Mouse (Mus musculus) right cerebral cortex, adult 2 months (tissue): ENCODE data around the gene Sco2.

Experiments used
- DNase-seq, 2 experiments: peaks; one replicate each; pipeline ENCODE4 v3.0.0; 2021 to 2022; ENCODE audit warnings: low spot score in 2 of 2

The Sco2 gene

GRCm38 (mm10) chr15:89373762-89374248 lies at the start of gene Sco2:
TSS of gene Sco2 (minus strand) at chr15:89373846.
- DNase-seq, result peak; percentile 95

DNA sequence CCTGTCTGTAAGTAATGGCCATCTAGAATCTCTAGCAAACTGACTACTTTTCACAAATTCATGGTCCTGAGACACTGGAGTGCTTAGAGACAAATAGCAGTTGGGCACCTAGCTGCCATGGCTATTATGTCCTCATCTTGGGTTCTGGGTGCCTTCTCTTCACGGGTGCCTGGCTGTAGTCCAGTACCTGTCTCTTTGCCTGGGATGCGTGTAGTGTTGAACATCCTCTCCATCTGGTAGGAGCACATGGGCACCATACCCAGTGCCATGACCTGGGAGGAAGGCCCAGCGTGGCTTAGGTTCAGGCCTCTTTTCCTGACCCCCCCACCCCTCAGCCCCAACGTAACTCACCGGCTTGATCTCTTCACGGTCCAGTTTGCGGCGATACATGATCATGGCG lies 48.3 kb upstream of the Sco2 start:
- no peak for DNase-seq

- no peak for DNase-seq
Observed at GRCm38 (mm10) chr15:89415282-89415681, 41.6 kb upstream of the Sco2 start.

GRCm38 (mm10) chr15:89410118-89410517 lies 36.5 kb upstream of the Sco2 start, which contains the start of gene Syce3:
TSS of gene Syce3 (minus strand) at chr15:89410503.
- DNase-seq, result no peak

DNA sequence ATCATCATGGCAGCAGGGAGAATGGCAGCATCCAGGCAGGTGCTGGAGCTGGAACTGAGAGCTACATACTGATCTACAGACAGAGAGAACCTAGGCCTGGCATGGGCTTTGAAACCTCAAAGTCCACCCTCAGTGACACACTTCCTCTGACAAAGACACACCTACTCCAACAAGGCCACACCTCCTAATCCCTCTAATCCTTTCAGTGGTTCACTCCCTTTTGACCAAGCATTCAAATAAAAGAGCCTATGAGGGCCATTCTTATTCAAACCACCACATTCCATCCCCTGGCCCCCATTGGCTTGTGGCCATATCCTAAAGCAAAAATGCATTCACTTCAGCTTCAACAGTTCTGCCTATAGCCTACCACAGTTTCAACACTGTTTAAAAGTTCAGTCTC lies 33.0 kb upstream of the Sco2 start:
- DNase-seq, result no peak

- no peak for DNase-seq
Observed at GRCm38 (mm10) chr15:89404831-89405623, 31.4 kb upstream of the Sco2 start.

- DNase-seq, result no peak
Observed at GRCm38 (mm10) chr15:89402471-89402870, 28.8 kb upstream of the Sco2 start.

GRCm38 (mm10) chr15:89399716-89400115 lies 26.1 kb upstream of the Sco2 start:
- no peak for DNase-seq

DNA sequence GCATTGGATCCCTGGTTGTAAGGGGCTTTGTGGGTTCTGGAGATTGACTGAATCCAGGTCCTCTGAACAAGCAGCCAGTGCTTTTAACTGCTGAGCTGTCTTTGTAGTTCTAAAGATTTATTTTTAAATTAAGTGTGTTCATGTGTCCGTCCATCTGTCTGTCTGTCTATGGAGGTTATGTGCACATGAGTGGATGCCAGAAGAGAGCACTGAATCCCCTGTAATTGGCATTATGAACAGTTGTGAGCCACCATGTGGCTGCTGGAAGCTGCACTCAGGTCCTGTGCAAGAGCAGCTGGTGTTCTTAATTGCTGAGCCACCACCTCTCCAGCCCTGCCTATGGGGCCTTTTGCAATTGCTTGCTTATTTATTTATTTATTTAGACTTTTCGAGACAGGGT lies 24.5 kb upstream of the Sco2 start:
- DNase-seq, result no peak

DNA sequence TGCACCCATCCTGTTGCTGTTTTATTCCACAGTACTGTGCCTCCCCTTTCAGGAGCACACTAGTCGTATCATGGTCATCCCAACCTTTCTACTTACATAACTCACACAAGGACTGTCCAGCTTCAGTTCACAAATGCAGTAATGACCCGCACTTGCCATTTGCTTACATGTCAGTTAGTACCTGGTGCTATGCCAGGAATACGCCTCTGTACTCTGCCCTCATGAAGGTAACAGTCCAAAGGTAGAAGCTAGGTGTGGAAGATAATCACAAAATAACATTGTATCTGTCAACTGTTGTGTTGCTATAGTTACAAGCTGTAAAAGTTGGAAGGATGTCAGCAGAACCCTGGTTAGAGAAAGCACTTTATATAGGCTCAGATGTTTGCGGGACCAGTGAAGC lies 23.2 kb upstream of the Sco2 start:
- no peak for DNase-seq

GRCm38 (mm10) chr15:89390081-89390480 lies 16.4 kb upstream of the Sco2 start:
- DNase-seq, result no peak

DNA sequence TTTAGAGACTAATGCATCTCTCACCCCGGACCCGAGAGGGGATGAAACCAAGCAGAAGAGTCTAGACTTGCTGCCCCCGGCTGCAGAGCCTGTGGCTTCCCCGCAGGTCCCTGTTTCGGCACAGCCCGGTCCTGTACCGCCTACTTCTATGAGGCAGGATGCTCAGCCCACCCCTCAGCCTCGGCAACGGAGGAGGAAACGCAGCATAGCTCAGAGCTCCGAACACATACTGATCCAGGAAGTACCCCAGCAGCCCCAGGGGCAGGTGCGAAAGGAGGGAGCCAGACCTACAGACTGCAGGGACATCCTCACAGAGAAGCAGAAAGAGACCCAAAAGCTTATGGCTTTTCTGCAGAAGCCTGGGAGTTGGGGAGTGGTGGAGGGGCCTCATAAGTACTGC lies 13.5 kb upstream of the Sco2 start:
- DNase-seq, result no peak

DNA sequence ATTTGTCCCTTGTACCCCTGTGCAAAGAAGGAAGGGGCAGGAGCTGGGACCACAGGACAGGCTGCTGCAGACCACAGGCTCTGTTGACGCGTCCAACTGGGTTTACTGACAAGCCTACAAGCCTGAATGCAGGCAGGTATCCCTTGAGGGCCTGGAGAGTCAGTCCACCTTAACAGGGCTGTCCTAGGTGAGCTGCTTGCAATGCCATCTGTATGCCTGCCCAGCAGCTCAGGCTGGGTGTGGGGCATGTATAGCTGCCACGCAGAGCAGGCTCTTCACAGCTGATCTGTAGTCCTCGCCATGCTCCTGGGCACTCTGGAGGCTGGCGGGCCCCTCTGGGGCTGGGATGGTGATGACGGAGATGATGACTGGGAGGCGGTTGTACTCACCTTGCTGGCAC lies 11.0 kb upstream of the Sco2 start, which contains the start of gene Klhdc7b:
Gene Klhdc7b, plus strand, starts transcription at position 301 of the 400 bp plus-strand sequence.
- no peak for DNase-seq

GRCm38 (mm10) chr15:89379429-89379828 lies 5.8 kb upstream of the Sco2 start:
- no peak for DNase-seq

GRCm38 (mm10) chr15:89378831-89379401 lies 5.3 kb upstream of the Sco2 start, which contains the start of gene Odf3b:
TSS of gene Odf3b (minus strand) at chr15:89379282.
- no peak for DNase-seq

DNA sequence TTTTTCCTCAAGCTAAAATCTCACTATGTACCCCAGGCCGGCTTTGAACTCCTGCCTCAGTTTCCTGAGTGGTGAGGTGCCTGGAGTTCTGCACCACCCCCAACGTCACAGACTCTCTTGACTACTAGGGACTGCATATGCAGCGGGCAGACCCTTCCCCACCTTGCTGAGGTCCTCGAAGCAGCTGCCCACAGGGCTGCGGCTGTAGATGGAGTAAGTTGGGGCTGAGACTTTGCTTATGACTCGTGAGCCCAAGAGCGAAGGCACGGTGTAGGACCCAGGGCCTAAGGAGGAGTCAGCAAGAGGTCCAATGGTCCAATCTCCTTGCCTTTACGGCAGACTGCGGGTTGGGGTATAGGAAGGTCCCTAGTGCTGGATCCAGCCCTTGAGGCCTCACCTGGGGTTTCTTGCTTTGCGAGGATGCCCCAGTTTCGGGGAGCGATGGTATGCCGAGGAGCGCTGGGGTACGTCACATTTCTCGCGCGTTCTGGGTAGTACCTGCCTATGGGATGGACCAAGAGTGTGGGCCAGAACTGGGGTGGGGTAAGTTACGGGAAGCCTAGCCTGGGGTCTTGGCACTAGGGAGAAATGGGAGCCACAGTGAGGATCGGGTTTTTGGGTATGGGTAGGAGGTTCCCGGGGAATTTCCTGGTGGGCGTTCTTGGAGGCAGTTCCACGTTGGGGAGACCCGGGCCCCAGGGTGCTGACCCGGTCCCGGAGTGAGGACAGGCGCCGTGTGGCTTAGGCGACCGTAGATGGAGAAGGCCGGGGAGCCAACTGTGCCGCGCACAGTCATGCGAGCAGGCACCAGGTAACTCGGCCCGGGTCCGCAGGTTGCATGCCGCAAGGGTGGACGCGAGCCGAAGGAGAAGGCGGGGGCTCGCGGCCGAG lies 4.5 kb upstream of the Sco2 start:
- DNase-seq, result no peak

- DNase-seq, result no peak
Observed at GRCm38 (mm10) chr15:89377362-89377761, 3.7 kb upstream of the Sco2 start.

- DNase-seq, result no peak
Observed at GRCm38 (mm10) chr15:89376957-89377356, 3.3 kb upstream of the Sco2 start, which contains the start of gene Tymp. TSS of gene Tymp (minus strand) at chr15:89377039.

- DNase-seq, result no peak
Observed at GRCm38 (mm10) chr15:89376040-89376439, 2.4 kb upstream of the Sco2 start.

DNA sequence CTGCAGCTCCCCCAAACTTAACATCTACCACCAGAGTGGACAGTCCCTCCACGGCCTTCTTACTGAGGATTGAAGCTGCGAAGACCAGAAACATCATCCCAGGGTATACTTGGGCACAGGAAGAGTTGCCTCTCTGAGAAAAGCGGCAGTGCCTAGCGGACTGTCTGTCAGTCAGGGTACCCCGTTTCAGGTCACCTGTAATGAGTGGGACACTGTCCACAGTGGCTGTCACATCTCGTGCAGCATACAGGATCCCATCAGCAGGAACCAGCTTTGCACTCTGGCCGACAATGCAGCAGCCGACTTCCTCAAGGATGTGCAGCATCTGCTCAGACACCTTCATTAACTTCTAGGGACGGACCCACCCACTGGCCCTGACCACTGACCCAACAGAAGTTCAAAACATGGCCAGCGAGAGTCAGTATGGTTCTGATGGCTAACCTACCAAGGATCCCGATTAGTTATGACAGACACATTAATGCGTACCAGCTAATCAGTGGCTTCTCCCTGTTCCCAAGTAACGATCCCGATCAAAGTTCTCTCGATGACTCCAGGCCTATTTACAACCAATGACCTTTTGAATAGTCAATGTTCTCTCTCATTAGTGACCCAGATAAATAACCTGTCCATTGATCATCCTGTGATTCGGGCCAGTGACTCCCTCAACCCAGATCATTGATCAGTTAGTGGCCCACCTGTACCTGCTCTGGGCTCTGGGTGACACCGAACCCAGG lies 1.3 kb upstream of the Sco2 start:
- DNase-seq, result no peak

GRCm38 (mm10) chr15:89374340-89374739 lies 694 bp upstream of the Sco2 start:
- no peak for DNase-seq
